Mouse (Mus musculus) granulocyte monocyte progenitor cell, adult 5-6 weeks (primary cell): Measurements from ENCODE around the gene Fam155a. TPM values are rescaled to one million over a fixed set of nuclear protein-coding genes. Genes with fewer than 3 reads are reported as not detected.
A peak's percentile ranks its signal among the peaks of the same experiment; 100 is the strongest.

Source experiments
- ATAC-seq: replicated peaks from 2 replicates; pipeline ENCODE4 v1.8.0; 2016; ENCODE audit warnings: mild to moderate bottlenecking, moderate TSS enrichment, inconsistent platforms; ENCODE audit not compliant: poor library complexity, severe bottlenecking
- total RNA-seq, 2 experiments: library from RNA; stranded (forward) in 1 of 2; stranded (reverse) in 1 of 2; fragments of 200-712, 200-1000 nt in 1 of 2; fragments of >200 nt in 1 of 2; fragmentation: Nextera tagmentation in 1 of 2; gene quantifications; 2 replicates each; pipeline ENCODE4 v1.2.3; 2014 to 2017

Fam155a gene
- total RNA-seq, 2 experiments from 2014 or later, result not detected

DNA sequence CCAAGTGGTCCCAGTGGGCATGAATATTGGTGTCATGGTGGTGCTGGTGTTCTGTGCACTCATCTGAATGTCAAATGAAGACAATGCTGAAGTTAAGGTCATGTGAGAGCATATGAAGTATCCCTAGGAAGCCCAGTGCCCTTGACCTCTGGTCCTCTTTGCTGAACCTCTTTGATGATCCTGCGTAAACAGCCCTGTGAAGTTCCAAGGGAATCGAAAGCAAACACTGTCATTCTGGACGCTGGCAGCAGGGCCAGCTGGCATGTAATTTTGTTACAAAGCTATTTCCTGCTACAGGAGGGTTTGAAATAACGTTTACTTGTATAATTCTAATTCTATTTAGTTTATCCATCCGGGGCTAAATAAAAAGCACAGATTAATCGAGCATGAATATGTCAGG lies 270.2 kb downstream of the Fam155a start:
- ATAC-seq, result no peak

DNA sequence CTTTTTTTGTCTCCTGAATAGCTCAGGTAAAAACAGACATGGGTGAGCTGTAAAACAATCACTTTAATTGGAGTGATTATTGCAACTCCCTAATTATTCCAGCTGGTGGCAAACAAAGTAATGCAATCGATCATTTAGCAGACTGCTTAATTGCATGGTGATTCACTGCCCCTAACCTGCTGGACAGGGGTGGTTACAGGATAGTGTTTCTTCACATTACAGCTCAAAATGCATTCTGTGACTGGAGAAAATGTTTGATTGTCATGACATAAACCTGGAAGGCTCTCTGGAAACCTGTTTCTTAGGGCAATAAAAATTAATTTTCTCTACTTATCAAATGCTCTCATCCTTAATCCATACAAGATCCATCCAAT lies 276.7 kb downstream of the Fam155a start:
- ATAC-seq, result no peak

GRCm38 (mm10) chr8:9493557-9494224 lies 277.3 kb downstream of the Fam155a start:
- ATAC-seq, result no peak

GRCm38 (mm10) chr8:9482565-9482964 lies 288.4 kb downstream of the Fam155a start:
- ATAC-seq, result no peak

GRCm38 (mm10) chr8:9471290-9471689 lies 299.7 kb downstream of the Fam155a start:
- no peak for ATAC-seq

- ATAC-seq, result no peak
Observed at GRCm38 (mm10) chr8:9470114-9470513, 300.8 kb downstream of the Fam155a start.

DNA sequence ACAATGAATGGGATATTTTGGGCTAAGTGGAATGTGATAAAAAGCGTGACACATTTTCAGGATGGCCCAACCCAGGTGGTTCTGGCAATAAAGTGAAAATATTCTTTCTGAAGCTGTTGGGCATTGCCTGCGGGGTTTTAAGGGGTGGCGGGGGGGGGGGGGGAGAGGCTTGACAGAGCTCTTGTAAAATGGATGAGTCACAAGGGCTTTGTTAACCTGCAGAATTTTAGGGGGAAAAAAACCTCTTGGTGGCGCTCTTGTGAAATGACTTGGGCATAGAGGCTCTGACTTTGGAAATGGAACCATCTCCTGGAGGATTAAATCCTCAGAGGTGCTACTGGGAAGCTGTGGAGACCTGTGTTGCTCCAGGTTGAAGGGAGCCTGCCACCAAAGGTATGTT lies 309.9 kb downstream of the Fam155a start:
- no peak for ATAC-seq

- peak; percentile 90 for ATAC-seq
Observed at GRCm38 (mm10) chr8:9460707-9461106, 310.3 kb downstream of the Fam155a start.

- ATAC-seq, result no peak
Observed at GRCm38 (mm10) chr8:9458614-9459013, 312.3 kb downstream of the Fam155a start.

DNA sequence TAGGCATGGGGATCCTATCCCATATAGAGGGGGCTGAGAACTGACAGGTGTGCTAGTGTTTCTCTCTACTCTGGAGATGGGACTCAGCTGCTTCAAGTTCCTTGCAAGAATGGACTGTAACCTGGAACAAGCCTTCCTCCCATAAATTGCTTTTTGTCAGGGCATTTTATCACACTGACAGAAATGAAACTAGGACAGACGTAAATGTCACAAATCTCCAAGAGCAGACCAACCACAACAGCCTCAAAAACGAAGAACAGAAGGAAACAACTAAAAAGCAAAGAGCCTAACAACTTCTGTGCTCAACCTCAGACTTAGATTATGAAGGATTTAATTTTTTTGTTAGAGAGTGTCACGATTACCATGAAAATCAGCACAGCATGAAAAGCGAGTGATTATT lies 315.8 kb downstream of the Fam155a start:
- no peak for ATAC-seq

DNA sequence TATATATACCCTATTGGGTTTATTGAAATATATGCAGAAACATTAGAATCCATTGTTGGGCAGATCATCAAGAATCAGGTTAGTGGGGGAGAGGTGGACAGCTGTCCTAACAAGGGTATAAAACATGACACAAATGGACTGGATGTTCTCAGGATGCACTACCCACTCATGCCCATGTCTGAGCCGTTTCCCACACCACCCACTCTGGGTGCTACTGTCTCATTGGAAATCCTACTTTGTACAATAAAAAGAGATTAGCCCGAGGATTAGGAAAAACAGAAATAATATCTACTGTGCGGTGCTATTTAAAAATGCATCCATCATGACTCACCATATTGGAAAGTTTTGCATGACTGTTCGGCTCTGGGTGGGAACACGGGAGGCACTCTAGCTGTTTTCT lies 317.2 kb downstream of the Fam155a start:
- ATAC-seq, result no peak

GRCm38 (mm10) chr8:9451543-9451942 lies 319.4 kb downstream of the Fam155a start:
- no peak for ATAC-seq

GRCm38 (mm10) chr8:9448613-9449012 lies 322.3 kb downstream of the Fam155a start:
- peak; percentile 66 for ATAC-seq

- ATAC-seq, result peak; percentile 98
Observed at GRCm38 (mm10) chr8:9437822-9438221, 333.1 kb downstream of the Fam155a start.

GRCm38 (mm10) chr8:9435501-9435900 lies 335.5 kb downstream of the Fam155a start:
- no peak for ATAC-seq

DNA sequence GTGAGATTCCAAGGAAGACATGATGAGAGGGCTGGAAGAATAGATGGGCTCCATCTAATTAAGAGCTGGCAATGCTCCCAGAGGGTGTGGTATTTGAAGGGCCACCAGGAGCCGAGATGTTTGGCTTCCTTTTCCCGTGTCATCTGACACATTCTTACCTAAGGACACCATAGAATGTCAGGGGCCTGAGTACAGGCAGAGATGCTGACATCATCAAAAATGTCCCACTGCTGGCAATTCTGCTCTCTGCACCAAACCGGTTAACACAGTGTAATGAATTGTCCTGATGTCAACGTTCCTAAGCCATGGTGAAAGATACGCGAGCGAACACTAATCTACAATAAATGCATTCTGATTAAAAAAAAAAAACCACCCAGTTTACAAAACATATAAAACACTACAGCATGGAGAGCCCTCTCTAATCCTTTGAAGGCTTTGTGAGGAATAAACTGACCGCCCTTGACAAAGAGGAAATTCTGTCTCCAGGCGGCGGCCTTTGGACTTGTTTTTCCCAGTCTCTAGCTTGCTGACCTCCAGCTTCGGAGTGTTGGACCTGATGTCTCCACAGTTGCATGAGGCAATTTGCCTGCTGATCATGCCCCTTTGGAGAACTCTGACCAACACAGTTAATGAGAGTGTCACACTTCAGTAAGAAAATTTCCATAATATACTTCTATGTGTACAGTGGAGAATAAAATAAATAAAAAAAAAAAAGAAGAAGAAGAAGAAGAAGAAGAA lies 338.2 kb downstream of the Fam155a start:
- no peak for ATAC-seq

GRCm38 (mm10) chr8:9428846-9429245 lies 342.1 kb downstream of the Fam155a start:
- ATAC-seq, result no peak

GRCm38 (mm10) chr8:9424069-9424468 lies 346.9 kb downstream of the Fam155a start:
- no peak for ATAC-seq

DNA sequence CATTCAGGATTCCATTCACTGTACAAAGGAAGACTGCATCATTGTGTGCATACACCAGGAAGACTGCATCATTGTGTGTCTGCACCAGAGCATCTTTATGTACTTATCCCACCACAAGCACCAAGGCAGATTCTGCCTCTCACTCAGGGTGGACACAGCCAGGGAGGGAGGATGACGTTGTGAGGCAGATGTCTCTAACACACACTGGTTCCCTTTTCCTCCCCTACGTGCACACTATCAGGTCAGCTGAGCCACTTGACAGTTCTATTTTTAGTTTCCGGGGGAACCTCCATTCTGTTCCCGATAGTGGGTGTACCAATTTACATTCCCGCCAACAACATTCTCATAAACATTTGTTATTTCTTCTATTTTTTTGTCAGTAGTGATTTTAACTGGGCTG lies 347.4 kb downstream of the Fam155a start:
- peak; percentile 96 for ATAC-seq

GRCm38 (mm10) chr8:9423184-9423583 lies 347.8 kb downstream of the Fam155a start:
- peak; percentile 63 for ATAC-seq

DNA sequence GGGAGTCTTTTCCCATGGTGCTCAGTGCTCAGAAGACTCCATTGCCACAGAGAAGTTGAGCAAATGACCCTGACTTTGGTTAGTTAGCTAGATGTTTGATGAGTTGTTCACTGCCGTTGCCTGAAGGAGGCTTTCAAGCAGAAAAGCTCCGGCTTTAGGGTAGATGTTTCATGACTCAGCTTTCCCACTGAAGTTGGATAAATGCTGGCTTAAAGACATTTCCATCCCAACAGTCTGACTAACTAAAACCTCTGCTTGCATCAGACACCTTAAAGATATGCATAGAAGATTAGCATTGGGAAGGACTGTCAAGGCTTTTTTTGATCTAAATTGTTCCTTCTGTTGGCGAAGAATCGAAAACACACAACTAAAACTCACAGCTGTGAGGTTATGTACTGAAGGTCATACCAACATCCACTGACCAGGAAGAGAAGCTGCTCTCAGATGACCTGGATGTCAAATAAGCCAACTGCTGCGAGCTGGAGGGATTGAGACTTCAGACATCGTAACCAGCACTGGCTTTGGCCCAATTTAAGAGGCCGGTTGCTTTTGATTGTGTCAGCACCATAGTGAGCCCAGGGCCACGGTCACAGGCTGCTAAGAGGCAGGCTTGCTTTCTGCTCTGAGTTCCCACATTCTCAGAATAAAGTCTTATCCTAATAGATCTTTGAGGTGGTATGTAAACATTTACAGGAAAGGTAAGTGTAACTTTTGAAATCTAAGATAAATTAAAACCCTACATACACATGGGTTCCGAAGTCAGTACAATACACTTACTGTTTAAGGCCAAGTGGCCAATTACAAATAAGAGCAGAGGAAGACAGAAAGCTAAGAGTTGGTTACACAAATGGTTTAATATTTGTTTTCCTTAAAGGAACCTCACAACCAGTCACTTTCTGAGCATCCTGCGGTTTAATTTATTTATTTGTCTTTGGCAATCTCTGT lies 351.8 kb downstream of the Fam155a start:
- no peak for ATAC-seq
